Mouse (Mus musculus) olfactory bulb, adult 2 months (tissue): ENCODE measurements around the gene Cd300ld5.

Source experiments
- CTCF ChIP-seq: fragments of 200-500 bp; IDR thresholded peaks from 2 replicates; pipeline ENCODE4 v1.5.1; 2012; ENCODE audit warnings: low read depth, mild to moderate bottlenecking, low read length, moderate library complexity; ENCODE audit not compliant: insufficient read depth
- POLR2A ChIP-seq: fragments of 200-500 bp; IDR thresholded peaks from 2 replicates; pipeline ENCODE4 v1.6.1; 2012; ENCODE audit warnings: mild to moderate bottlenecking, low read depth, low read length, moderate library complexity; ENCODE audit not compliant: insufficient read depth

DNA sequence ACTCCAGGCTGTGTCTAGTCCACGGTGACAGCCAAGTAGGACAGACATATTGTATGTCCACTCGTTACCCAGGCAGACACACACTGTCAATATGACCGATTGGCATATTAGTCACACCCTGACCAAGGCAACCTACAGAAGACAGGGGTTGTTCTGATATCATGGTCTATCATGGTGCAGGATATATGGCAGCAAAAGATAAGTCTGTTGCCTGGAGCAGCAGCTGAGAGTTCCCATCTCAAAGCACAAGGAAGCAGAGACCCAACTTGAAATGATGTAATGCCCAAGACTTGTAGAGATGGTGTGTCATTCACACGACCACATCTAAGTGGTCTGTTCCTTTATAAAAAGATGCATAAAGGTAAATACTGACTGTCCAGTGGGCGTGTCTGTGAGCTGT, 41.1 kb upstream of the Cd300ld5 start:
- no peak for TF ChIP-seq CTCF
- no peak for TF ChIP-seq POLR2A
